Mouse (Mus musculus) left cerebral cortex, postnatal 10 days (tissue): ENCODE results near the gene Mcat. TPM values are rescaled to one million over a fixed set of nuclear protein-coding genes. Genes with fewer than 3 reads are reported as not detected.

Source experiments
- DNase-seq, 2 experiments: peaks; one replicate each; pipeline ENCODE4 v3.0.0; 2021 to 2022; ENCODE audit warnings: low spot score in 2 of 2, mixed read lengths in 1 of 2; ENCODE audit errors: extremely low spot score in 1 of 2
- intact Hi-C: fragments of 180-260 bp; cut with DNase I; formaldehyde crosslinking; loops from one replicate; pipeline ENCODE4 v1.15.1; 2025
- total RNA-seq, 2 experiments: library from RNA; stranded (reverse); gene quantifications; 2 replicates each; pipeline ENCODE4 v1.2.3; 2021

The Mcat gene
- total RNA-seq, 2 experiments from 2014 or later: 33.8 to 38.3 TPM

- intact Hi-C loops: no loop called here
- no peak for DNase-seq
Measured at GRCm38 (mm10) chr15:83553831-83554230, 9.8 kb downstream of the Mcat start.

- no peak for DNase-seq
- intact Hi-C loops: no loop called here
Measured at GRCm38 (mm10) chr15:83550137-83550536, 13.4 kb downstream of the Mcat start.

- no peak for DNase-seq
- intact Hi-C loops: no loop called here
Measured at GRCm38 (mm10) chr15:83547144-83547543, 16.4 kb downstream of the Mcat start.

GRCm38 (mm10) chr15:83546029-83546428, 17.6 kb downstream of the Mcat start:
- DNase-seq: no peak
- intact Hi-C loops: no loop called here

- intact Hi-C loops: no loop called here
- DNase-seq: no peak
Measured at GRCm38 (mm10) chr15:83541647-83542287, 21.8 kb downstream of the Mcat start.

- intact Hi-C loops: no loop called here
- peak in 1 of 2 experiments; percentile 68 for DNase-seq
Measured at GRCm38 (mm10) chr15:83539905-83540304, 23.7 kb downstream of the Mcat start.

- DNase-seq: no peak
- intact Hi-C loops: no loop called here
Measured at GRCm38 (mm10) chr15:83538855-83539254, 24.7 kb downstream of the Mcat start.

- intact Hi-C loops: no loop called here
- DNase-seq: no peak
Measured at GRCm38 (mm10) chr15:83535890-83536231, 27.7 kb downstream of the Mcat start.

GRCm38 (mm10) chr15:83534960-83535889, 28.4 kb downstream of the Mcat start:
- DNase-seq: no peak
- intact Hi-C loops: no loop called here

GRCm38 (mm10) chr15:83532606-83533005, 31.0 kb downstream of the Mcat start:
- DNase-seq: no peak
- intact Hi-C loops: no loop called here

- no peak for DNase-seq
- intact Hi-C loops: no loop called here
Measured at GRCm38 (mm10) chr15:83531961-83532469, 31.6 kb downstream of the Mcat start.

GRCm38 (mm10) chr15:83530688-83531087, 32.9 kb downstream of the Mcat start:
- intact Hi-C loops: no loop called here
- DNase-seq: no peak

- peak in 1 of 2 experiments; percentile 47 for DNase-seq
- intact Hi-C loops: no loop called here
Measured at GRCm38 (mm10) chr15:83530233-83530632, 33.4 kb downstream of the Mcat start.

GRCm38 (mm10) chr15:83529765-83530164, 33.8 kb downstream of the Mcat start:
- DNase-seq: no peak
- intact Hi-C loops: no loop called here

- no peak for DNase-seq
Measured at GRCm38 (mm10) chr15:83528892-83529291, 34.7 kb downstream of the Mcat start.

GRCm38 (mm10) chr15:83527747-83528146, 35.8 kb downstream of the Mcat start:
- no peak for DNase-seq
- intact Hi-C loops: no loop called here

More at GRCm38 (mm10) chr15:83528892-83529291, 34.7 kb downstream of the Mcat start:
- intact Hi-C loops: no loop called here

GRCm38 (mm10) chr15:83527092-83527437, 36.5 kb downstream of the Mcat start:
- intact Hi-C loops: no loop called here
- DNase-seq: no peak

- peak in 1 of 2 experiments; percentile 63 for DNase-seq
- intact Hi-C loops: no loop called here
Measured at GRCm38 (mm10) chr15:83526424-83527091, 37.0 kb downstream of the Mcat start, which contains the start of gene Bik. TSS of gene Bik (plus strand) at chr15:83526862.

- intact Hi-C loops: no loop called here
- no peak for DNase-seq
Measured at GRCm38 (mm10) chr15:83524333-83524729, 39.3 kb downstream of the Mcat start.
